Comparison of ENCODE assay signal across 13 mouse cellular contexts in genomic region chr15:87339904-87340303, GRCm38 (mm10).
A peak's percentile ranks its signal among the peaks of the same experiment; 100 is the strongest.
DNase-seq lines count a peak whose midpoint lies in the region.
"Had no signal": no experiment of that assay in that cellular context is flagged by ENCODE, and none has a peak within 500 bp of the region (broad histone marks: within the 10 kb centered on the region; RNA-seq: fewer than 3 reads in every experiment).

No protein-coding gene starts in this region.

- peak; percentile 26 for DNase-seq in heart, adult 8-10 months (ENCODE audit: low spot score)
- DNase-seq in heart, postnatal 36 days: no peak
- DNase-seq in lung, adult 18-20 months: peak; percentile 26 to 63
- DNase-seq in lung, postnatal 4 days: no peak
- DNase-seq in right cerebral cortex, adult 18-20 months: peak; percentile 29
- no peak for DNase-seq in right cerebral cortex, adult 2 months (ENCODE audit: low spot score in 2 of 2)
- no peak for DNase-seq in embryo, embryonic 10 days (ENCODE audit: low spot score)
- DNase-seq: adrenal gland, postnatal 36 days; gastrocnemius, postnatal 25 days; kidney, adult 2 months; kidney, postnatal 14 days; right cerebral cortex, postnatal 14 days; thymus, postnatal 25 days had no signal

- intact Hi-C loops in heart, postnatal 36 days (cut with DNase I): no loop called here

Comparison
In these comparisons a context has a peak if more than half of its experiments do, and no peak if none do; other contexts are left out.
1. DNase-seq: peak in heart, adult 8-10 months (single experiment), lung, adult 18-20 months (2 of 2) and right cerebral cortex, adult 18-20 months (single experiment); none in heart, postnatal 36 days (0 of 2), lung, postnatal 4 days (0 of 2), right cerebral cortex, adult 2 months (0 of 2) and embryo, embryonic 10 days (single experiment).